Mouse (Mus musculus): Measurements from ENCODE around the gene Fgfr2.

The Fgfr2 gene

DNA sequence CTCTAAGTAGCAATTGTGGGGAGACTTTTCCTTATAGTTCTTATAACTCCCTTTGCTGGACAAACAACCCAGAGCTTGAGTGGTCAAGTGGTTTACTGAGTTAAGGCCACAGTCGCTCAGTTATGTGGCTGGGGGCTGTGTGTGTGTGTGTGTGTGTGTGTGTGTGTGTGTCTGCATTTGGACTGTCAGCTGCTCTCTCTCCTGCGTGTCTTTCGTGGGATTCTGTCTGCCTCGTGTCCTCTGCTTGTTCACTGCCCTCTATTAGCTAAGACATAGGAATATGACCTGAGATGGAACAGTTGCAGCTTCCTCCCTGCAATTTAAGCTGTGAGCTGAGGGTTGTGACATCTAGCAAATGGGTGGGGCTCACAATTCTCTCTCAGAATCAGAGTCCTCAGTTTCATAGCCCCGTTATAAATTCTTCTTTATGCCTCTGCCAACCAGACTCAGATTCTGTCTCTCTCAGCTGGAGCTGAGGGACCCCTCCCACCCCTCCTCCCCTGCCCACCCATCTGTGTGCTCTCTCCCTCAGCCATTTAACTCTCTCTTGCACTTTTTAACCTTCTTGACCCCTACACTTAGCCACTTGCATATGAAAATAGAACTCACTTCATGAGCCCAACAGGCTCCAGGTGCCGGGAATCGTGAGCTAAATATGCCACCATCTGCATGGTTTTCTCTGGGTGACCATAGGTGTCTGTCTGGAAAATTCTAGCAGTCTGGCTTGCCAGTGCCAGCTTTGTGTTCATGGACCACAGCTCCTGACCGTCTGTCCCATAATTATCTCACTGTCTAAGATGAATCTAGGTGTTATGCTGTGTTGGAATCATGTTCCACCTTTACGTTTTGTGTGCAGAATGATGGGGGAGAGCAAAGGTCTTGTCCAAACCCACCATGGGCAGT lies 2413.5 kb downstream of the Fgfr2 start:
- no peak for DNase-seq

DNA sequence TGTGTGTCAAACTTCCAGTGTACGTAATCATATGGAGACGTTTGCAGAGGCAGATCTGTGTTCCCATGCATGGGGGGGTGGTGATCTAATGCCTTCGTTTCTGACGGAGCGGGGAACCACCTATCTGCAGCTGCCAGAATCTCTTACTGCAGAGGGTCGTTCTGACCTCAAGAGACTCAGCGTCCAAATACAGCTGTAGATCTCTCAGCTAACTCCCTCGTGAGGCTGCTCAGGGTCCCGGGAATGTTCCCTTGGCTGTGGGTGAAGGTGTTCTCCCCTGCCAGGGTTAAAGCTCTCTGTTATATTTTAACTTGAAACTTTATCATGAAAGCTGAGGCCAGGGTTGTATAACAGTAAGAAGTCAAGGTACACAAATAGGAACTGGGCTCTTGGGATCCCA lies 2414.2 kb downstream of the Fgfr2 start:
- peak; percentile 32 to 59 for DNase-seq

DNA sequence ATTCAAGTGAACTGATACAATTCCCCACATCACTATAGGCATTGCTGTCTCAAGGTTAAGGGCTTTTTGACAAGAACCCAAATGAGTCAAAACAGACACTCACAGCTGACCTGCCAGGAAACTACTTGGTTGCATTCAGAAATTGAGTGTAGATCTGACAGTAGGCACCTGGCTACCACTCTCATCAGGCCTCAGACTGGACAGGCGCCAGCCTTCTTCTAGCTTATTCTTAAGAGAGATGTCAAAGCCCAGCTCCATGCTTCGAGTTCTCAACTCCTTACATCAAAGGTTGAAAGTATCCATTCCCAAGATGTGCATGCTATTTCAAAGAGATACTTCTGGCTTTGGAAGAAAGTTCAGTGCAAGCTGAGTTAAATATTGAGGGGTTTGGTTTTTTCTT lies 2417.9 kb downstream of the Fgfr2 start:
- DNase-seq: no peak

DNA sequence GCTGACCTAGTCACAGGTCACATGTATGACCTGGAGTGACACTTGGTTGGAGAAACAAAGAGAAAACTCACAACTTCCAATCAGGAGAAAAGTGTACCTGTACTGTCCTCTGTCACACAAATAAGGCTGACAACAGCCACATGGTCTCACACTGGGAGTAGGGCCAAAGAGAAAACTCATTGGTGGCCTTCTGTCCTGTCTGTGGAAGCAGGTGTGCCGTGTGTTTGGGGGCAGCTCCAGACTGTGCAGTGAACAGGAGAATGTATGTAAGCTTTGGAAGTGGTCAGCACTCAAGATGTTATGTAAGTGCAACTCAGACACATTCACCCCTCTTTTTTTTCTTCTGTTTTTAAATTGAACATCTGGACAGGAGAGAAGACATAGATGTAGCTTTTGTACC lies 2421.8 kb downstream of the Fgfr2 start:
- DNase-seq: no peak

DNA sequence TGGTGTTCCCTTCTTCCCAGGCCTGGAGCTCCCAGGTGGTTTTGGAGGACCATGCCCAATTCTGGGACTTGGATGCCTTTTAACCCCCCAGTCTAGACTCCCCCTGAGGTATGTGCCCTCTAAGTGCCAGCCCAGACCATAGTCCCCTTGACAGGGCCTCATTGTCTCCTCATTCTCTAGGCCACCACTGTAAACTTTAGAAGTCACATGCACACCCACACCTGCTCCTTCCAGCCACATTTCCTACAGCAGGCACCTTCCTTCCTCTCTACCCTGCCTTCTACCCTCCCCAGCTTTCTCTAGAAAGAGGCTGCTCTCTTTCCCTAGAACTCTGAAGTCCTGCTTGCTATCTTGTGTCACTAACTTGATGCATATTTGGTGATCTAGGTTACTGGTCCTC lies 2424.7 kb downstream of the Fgfr2 start:
- no peak for DNase-seq

DNA sequence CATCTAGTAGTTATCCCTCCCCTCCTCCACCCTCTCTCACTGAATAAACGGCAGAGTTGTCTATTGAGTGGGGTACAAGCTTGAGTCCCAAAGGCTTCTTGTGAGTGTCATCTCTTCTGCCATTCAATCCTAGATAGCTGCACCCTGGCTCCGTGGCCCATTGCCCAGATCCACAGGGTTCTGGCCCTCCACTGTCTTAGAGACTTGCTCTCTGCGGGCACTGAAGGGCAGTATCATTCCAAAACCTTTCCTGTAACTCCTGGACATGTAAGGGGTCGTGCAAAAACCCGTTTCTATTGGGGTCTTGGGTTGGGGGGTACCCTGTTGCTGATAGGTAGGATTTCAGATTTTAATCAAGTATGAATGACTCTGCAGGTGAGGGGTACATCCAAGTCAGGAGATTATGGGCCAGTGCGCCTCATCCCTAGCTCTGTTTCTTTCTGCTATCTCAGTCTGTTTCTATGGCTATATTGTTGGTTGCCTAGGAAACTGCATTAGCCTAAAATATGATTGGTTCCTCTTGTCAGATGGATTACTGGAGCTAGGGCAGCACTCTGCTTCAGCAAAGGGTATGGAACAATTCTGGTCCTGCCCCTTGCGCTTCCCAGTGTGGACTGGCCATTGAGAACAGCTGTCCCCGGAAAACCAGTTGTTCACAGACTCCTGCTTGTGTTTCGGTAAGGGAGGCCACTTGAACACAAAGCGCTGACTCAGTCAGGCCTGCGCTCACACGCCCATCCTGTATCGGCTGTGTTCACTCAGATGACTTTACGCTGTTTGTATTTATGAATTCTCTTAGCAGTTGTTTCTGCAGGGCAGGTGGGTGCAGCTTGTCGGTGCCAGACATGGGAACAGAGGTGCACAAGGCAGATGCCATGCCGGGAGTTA lies 2426.6 kb downstream of the Fgfr2 start:
- no peak for DNase-seq

DNA sequence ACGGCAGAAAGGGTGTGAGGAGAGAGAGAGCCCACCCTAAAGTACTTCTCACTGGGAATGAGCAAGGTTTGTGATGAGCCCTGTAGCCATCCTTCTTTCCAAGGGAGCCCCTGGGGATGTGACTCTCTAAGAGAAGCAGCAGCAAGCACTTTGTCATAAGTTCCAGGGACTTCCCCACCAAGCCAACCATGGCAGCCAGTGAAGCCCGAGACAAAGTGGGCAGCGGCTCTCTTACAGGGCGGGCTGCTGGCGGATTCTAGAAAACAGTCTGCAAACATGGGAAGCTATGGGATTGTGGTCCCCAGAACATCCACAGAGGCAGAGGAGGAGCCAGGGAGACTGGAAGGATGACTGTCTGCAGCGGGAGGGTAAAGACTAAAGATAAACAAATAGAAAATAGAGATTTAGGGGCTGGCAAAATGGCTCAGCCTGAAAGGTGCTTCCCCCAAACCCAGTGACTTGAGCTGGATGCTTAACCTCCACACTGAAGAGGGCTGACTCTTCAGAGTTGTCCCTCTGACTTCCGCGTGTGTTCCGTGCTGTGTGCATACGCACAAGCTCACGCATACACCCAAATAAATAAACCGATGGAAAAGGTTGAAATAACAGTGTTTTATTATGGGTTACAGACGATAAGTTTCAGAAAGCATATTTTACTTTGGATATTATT lies 2427.3 kb downstream of the Fgfr2 start:
- peak in 1 of 2 experiments; percentile 38 for DNase-seq

DNA sequence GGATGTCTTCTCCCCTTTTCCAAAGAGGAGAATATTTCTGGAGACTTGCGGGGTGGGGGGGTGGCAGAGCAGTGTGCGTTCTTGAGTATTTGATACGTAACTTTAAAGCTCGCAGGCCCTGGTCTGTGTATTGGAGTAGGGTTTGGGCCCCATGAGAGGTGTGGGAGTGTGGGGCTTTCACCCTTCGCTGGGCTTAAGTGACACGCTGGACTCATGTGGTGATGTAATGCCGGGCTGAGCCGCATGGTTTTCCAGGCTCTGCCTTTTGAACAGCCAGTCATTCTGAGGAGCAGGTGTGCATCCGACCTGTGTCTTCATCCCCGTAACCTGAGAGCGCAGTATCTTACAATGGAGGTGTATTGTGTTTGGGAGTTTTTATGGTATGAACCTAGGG lies 2429.4 kb downstream of the Fgfr2 start:
- DNase-seq: peak; percentile 45 to 60

DNA sequence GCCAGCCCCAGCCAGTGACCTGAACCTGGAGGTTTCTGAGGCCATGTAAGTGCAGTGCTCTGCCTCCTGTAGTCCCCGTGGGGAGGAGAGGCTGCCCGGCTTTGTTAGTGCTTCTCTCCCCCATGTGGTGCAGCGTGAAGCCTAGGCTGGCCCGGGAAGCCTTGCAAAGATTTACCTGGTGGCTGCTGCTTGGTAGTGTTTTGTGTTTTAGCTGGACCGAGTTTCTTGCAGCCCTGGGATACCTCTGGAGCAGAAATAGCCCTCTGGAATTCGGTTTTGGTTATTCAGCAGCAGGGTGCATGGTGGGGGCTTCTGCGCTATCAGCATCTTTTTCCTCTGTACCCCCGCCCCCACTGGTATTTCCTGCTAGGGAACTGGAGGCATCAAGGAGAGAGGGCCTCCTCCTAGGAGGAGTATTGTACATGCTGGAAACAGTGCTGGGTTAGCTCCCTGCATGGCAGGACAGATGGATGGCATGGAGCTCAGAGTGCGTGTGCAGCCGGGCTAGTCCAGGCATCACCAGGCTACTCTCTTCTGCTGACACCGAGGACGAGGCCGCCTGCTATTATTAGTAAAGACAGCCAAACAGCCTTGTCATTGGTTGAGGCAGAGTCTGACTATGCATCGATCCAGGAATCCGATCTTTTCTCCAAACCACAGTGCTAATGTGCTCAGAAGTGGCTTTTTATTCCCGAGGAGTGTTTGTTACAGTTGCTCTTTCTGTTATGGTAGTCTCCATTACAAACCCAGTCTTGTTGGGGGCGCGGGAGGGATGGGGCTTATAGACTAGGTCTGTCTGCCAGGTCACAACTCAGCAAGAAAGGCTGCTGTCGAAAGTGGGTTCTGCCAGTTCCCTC lies 2430.0 kb downstream of the Fgfr2 start:
- DNase-seq: peak; percentile 54 to 66

DNA sequence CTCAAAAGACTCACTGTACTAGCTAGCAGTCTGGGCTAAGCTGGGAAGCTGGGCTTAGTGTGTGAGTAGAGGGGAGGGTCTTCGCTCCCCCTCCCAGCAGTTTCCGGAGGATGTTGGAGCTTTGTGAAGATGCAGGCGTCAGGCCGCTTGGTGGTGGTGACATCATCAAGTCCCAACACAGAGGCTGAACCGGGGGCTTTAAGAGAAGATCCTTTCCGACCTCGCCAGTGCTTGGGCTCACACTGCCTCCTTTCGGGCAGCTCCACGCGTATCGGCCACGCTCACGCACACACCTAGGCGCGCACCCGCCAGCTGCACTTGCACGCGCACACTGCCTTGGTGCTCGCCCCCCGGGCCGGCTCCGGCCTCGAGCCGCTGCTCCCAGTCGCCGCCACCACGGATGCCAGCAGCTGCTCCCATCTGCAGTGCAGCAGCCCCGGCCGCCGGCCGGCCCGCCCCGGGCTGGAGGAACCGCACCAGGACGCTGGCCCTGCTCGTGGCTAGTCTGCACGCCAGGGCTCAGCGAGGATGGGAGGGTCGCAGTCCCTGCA lies 2430.7 kb downstream of the Fgfr2 start:
- DNase-seq: peak; percentile 81 to 90

DNA sequence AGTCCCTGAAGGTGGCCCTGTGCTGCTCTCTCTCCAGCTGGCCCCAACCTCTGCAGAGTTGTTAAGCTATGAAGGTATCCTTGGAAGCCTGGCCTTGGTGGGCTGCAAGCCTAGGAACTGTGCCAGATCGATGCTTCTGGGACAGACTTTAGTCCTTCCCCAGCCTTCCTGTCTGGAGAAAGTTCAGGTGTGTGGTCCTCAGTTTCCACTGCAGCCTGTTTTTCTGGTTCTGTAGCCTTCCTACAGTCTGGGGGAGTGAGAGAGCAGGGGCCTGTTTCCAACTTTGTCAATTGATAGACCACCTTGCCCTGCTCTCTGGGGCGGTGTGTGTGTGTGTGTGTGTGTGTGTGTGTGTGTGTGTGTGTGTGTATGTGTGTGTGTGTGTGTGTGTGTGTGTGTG lies 2431.2 kb downstream of the Fgfr2 start:
- DNase-seq: no peak

DNA sequence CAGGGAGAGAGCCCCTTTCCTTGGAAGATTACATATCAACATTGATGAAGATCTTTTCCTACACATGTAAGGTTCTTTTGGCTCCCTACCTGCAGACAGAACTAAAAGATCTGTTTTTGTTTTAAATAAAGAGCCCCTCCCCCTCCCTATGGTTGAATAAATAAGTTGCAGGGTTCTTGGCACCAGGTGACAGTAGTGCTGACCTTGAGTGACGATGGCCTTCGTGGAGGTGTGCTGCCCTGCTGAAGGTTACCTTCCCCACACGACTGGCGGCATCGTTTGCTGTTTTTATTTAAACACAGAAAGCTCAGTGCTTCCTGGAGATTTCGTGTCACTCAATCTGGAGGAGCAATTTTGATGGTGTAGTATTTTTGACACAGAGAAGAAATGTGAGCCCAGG lies 2432.3 kb downstream of the Fgfr2 start:
- DNase-seq: no peak

DNA sequence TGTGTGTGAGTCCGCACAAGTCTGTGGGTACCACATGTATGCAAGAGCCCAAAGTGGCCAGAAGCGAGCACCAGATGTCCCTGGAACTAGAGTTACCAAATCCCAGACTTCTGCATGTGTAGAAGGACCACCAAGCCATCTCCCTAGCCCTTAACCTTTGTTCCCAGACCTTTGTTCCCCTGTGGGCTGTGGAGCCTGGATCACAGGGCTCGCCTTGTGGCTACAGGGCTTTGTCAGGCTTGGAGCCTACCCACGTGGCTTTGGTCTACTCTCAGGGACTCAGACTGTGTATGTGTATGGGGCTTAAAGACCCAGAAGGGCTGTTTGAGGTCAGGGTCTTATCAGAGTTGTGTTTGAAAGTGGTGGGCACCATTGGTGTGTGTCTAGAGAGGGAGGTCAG lies 2434.5 kb downstream of the Fgfr2 start:
- DNase-seq: no peak

DNA sequence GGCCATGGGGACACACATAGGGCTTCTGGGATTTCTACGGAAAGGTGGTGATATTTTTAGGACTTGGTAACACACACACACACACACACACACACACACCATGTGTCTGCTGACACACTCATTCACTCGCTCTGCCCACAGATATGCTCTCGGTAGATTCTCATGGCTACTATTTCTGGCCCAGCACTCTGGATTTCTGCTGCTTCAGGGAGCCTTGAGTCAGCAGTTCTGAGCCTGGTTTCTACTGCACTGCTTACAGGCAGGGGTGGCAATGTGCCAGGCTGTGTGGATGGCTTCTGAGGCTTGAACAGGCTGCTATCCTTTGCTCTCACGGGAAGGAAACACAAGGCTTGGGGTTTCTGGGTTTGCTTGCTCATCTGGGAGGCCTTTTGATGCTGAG lies 2441.4 kb downstream of the Fgfr2 start:
- peak; percentile 60 to 69 for DNase-seq

DNA sequence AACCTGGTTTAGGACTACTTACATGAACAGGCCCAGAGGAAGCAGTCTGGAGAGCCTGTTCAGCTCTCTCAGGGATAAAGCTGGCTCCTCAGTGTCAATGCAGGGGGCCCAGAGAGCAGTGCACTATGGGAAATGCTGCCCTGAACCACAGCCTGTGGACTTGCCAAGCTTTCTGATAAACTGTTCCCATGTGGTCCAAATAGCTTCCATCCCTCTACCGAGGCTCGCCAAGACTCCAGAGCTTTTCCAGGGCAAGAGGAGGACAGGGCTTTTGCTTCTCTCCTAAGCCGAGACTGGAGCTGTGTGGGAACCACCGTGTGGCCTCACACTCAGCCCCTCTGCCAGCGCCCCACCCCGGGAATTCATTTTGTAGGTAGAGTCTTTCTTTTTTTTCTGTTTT lies 2444.7 kb downstream of the Fgfr2 start:
- no peak for DNase-seq

DNA sequence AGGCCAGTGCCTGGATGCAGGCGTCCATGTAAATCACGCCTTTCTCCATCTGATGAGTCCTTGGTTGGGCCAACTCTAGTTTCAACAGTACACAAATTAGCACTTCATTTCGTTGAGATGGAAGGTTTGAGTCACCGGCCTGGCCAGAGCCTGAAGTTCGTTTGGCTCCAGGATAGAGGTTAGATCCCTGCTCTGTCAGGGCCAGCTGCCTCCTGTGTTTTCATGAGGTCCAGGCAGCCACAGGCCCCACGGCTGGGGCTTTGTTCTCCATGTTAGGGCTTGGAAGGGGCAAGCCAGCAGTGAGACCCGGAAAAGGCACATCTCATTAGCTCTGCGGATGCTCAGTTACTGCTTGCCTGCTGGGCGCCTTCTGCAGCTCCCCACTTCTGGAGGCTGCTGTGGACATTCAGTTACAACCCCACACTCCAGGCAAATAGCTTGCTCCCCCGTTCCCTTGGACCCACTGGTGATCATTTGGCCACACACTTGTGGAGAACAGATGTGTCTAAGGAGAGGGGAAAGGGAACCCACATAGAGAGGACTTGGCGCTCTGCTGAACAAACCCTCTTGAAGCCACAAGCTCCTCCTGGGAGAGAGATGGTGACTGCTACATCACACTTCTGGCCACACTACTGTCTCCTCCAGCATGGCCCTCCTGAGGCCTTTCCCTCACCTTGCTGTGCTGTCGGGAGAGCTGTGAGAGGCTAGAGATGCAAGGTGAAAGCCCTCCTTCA lies 2445.4 kb downstream of the Fgfr2 start:
- DNase-seq: no peak

DNA sequence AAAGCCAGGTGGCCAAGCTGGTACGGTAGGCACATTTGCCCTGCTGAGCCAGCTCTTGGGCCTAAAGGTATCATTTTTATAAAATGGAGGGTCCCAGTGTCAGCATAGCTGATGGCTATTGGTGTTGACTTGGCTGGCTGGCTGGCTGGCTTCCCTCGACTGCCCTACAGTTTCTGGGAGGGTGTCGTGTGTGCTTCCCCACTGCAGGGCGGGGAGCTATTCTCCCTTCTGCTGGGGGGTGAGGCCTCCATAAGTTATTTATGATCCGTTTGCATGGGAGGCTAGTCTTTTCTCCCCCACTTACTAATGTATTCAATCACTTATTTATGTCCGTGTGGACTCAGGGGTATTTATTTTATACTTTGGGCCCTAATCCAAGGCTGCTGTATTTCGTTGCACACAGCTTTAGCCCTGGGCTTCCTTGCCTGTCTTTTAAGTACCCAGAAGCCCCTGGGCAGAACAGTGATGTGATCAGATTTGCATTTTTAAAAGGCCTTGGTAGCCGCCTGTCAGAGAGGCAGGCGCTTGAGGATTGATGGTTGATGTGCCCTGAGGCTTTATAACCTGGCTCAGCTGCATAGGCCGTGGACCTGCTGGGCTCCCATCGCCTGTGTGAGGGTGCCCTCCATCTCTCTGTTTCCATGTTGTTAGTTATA lies 2446.1 kb downstream of the Fgfr2 start:
- DNase-seq: no peak

DNA sequence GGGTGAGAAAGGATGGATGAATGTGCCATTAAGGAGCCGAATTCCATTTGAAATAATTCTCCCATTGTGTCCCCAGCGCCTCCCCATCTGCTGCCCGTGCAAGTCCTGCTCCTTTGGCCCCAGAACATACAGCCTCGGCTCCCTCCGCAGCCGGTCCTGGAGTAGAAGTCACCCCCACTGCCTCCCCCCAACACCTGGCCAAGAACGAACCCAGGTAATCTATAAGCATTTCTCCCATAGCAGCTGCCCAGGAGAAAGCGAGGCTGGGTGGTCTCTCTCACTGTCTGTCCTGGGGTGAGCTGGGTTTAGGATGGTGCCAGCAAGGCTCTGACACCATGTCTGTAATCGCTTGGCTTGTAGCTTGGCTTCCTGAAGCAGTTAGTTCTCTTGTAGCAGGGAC lies 2448.6 kb downstream of the Fgfr2 start:
- DNase-seq: no peak

DNA sequence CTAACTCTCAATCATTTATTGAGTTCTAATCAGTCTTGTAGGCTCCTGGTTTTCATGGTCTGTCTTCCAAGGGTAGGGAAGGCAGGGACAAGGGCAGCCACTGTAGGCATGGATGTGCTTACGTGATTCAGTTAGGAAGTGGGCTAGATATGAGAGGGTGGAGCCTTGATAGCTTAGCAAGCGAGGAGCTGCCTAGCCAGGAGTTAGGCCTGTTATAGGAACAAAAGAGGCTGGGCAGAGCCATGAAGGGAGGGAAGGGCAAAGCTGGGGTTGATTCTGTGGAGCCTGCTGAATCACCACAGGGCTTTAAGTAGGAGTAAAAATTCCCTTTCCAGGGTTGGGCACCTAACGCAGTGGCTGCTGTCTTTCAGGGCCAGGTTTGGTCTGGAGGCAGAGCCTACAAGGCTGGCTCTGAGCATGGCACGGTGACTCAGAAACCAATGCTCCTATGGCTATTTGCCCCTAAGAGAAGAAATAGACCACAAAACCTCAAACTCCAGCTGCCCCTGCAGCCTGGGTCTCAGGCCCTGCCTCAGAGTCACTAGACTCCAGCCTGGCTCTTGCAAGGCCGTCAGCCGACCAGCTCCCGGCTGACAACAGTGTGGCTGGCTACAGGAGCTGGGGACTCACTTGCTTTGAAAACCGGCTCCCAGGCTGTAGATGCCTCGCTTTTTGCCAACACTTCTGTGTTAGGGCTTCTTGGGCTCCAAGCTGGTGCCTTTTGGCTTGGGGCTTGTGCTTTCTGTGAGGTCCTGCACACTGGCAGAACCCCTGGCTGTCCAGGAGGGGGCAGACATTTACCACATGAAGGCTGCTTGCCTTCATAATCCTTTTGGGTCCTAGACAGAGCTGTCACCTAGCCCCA lies 2449.7 kb downstream of the Fgfr2 start:
- DNase-seq: peak; percentile 48 to 63

DNA sequence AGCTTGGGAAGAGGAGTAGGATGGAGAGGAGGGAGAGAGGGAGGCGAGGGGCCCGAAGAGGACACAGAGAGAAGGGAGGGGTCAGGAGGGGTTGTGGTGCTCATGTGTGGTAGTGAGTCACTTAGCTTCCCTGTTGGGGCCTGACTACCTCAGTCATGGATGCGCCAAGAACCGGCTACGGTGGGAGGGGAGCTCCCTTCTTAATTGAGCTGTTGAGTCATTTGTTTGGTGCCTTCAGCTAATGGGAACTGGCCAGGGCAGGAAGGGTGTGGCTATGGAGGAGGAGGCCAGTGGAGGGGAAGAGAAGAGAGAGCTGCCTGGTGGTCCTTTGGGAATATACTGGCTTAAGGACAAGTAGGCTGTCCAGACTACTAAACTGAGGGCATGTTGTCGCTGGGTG lies 2451.8 kb downstream of the Fgfr2 start:
- DNase-seq: peak in 1 of 2 experiments; percentile 36
